Mouse (Mus musculus) heart, adult 2 months (tissue): ENCODE data around the gene Carm1.

Source experiments
- CTCF ChIP-seq: fragments of 200-600 bp; IDR thresholded peaks from 2 replicates; pipeline ENCODE4 v1.8.1; 2022; ENCODE audit warnings: antibody characterized with exemption, mild to moderate bottlenecking, moderate library complexity
- EP300 ChIP-seq: fragments of 200-500 bp; IDR thresholded peaks from 2 replicates; pipeline ENCODE4 v1.6.1; 2011; ENCODE audit warnings: low read depth, low read length, control low read depth; ENCODE audit not compliant: insufficient read depth
- POLR2A ChIP-seq: fragments of 200-500 bp; IDR thresholded peaks from 2 replicates; pipeline ENCODE4 v1.6.1; 2011; ENCODE audit warnings: mild to moderate bottlenecking, low read depth, low read length, control low read depth; ENCODE audit not compliant: insufficient read depth

- TF ChIP-seq CTCF (peak; percentile 89), POLR2A (no peak), EP300 (0 out of 2 replicates have a peak, but pooled peaks have one; percentile 75)
Measured at GRCm38 (mm10) chr9:21601722-21602399, 55.2 kb downstream of the Carm1 start.
